Comparison of ENCODE assay signal across 12 mouse cellular contexts in the genomic region with DNA sequence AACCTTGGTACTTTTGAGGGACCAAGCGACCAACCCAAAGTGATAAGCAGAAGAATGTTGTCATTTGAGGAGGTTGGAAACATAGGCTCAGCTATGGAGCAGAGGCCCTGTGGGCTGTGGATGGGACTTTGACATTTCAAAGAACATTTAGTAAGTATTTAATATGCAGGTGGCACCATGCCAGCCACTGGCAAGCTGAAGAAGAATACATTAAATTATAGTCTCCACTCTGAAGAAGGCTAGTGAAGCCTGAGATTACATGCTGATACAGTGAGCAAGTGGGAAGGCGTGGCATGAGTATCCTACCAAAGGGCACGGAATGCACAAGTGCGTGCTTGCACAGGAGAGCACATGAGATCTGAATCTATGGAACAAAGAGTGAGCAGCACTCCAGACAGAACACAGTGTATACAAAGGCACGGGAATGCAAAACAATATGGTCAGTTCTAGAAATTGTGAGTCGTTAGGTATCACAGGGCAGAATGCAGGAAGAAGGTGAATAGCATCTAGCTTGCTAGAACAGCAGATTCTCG. TPM values are rescaled to one million over a fixed set of nuclear protein-coding genes. Genes with fewer than 3 reads are reported as not detected.
DNase-seq lines count a peak whose midpoint lies in the region; ATAC-seq lines count a peak whose summit lies in the region.
"Had no signal": no experiment of that assay in that cellular context is flagged by ENCODE, and none has a peak within 500 bp of the region (broad histone marks: within the 10 kb centered on the region; RNA-seq: fewer than 3 reads in every experiment).

No protein-coding gene starts in this region.

- H3K27ac ChIP-seq in kidney, embryonic 14.5 days (ENCODE audit: low read depth, low read length) = no peak overlapping the region
- H3K27ac ChIP-seq in intestine, embryonic 15.5 days = peak overlapping the region; percentile 70
- H3K27ac ChIP-seq: embryonic facial prominence, embryonic 12.5 days; liver, embryonic 15.5 days had no signal

- H3K9ac ChIP-seq in kidney, embryonic 14.5 days (ENCODE audit: low read depth, low read length) = no peak overlapping the region
- H3K9ac ChIP-seq in intestine, embryonic 15.5 days = no peak overlapping the region
- H3K9ac ChIP-seq: embryonic facial prominence, embryonic 12.5 days; liver, embryonic 15.5 days had no signal

- 79% methylated on average over 7 of the region's 7 CpGs for WGBS in kidney, embryonic 14.5 days
- WGBS in intestine, embryonic 15.5 days = 62% methylated on average over 7 of the region's 7 CpGs

- no peak for ATAC-seq in kidney, embryonic 14.5 days (ENCODE audit: low FRiP score, low TSS enrichment)
- ATAC-seq in intestine, embryonic 15.5 days = peak; percentile 16; the same call in 1 of the 2 replicates
- ATAC-seq in granulocyte monocyte progenitor cell, adult 5-6 weeks (replicated peaks; ENCODE audit: poor library complexity, severe bottlenecking) = no peak

- H3K4me3 ChIP-seq in kidney, embryonic 14.5 days (ENCODE audit: low read length) = no peak overlapping the region
- no peak overlapping the region for H3K4me3 ChIP-seq in intestine, embryonic 15.5 days (replicated peaks)
- H3K4me3 ChIP-seq: embryonic facial prominence, embryonic 12.5 days; liver, embryonic 15.5 days had no signal

- no peaks in the 10 kb centered on the region for H3K9me3 ChIP-seq in kidney, embryonic 14.5 days (ENCODE audit: control insufficient read depth, low read length)
- H3K9me3 ChIP-seq in intestine, embryonic 15.5 days = no peaks in the 10 kb centered on the region
- H3K9me3 ChIP-seq: embryonic facial prominence, embryonic 12.5 days; liver, embryonic 15.5 days had no signal

- H3K36me3 ChIP-seq in kidney, embryonic 14.5 days (ENCODE audit: control insufficient read depth, insufficient read depth, low read length) = no peaks in the 10 kb centered on the region
- H3K36me3 ChIP-seq in intestine, embryonic 15.5 days = no peaks in the 10 kb centered on the region
- H3K36me3 ChIP-seq: embryonic facial prominence, embryonic 12.5 days; liver, embryonic 15.5 days had no signal

- H3K4me2 ChIP-seq in kidney, embryonic 14.5 days (replicated peaks; ENCODE audit: low read depth, low read length) = no peak overlapping the region
- no peak overlapping the region for H3K4me2 ChIP-seq in intestine, embryonic 15.5 days (replicated peaks)
- H3K4me2 ChIP-seq: embryonic facial prominence, embryonic 12.5 days; heart, embryonic 11.5 days; liver, embryonic 15.5 days had no signal

- peak; percentile 50 for DNase-seq in kidney, adult 11 months
- peak; percentile 36 for DNase-seq in brain, adult 2 months (ENCODE audit: low read depth, low spot score)
- DNase-seq in kidney, postnatal 36 days = peak; percentile 46 to 56
- no peak for DNase-seq in cerebellum, adult 18-20 months
- DNase-seq: adrenal gland, postnatal 36 days; cerebellum, adult 9-10 months had no signal

- no peaks in the 10 kb centered on the region for H3K27me3 ChIP-seq in kidney, embryonic 14.5 days (ENCODE audit: control insufficient read depth, insufficient read depth, low read length)
- no peaks in the 10 kb centered on the region for H3K27me3 ChIP-seq in intestine, embryonic 15.5 days (replicated peaks)
- H3K27me3 ChIP-seq: embryonic facial prominence, embryonic 12.5 days had no signal

- H3K4me1 ChIP-seq in kidney, embryonic 14.5 days (ENCODE audit: control insufficient read depth, insufficient read depth, low read length) = peaks cover 26% of the 10 kb centered on the region
- peaks cover 20% of the 10 kb centered on the region for H3K4me1 ChIP-seq in intestine, embryonic 15.5 days (replicated peaks)

RNA-seq across cellular contexts. Expression of a gene that starts 24.5 kb away (rescaled TPM):
- polyA plus RNA-seq in kidney, embryonic 14.5 days (2014; fragmentation: Nextera tagmentation; extraction: Ambion mirVana) = 16.3 and 18.1 TPM in 2 replicates
- 54.9 and 64.3 TPM in 2 replicates for polyA plus RNA-seq in intestine, embryonic 15.5 days (2015; fragmentation: Nextera tagmentation; extraction: Ambion mirVana)
- total RNA-seq in granulocyte monocyte progenitor cell, adult 5-6 weeks (2014; fragmentation: Nextera tagmentation) = 21.9 and 24.6 TPM in 2 replicates
- 13.8 and 15.0 TPM in 2 replicates for total RNA-seq in granulocyte monocyte progenitor cell, adult 5-6 weeks (2017)

RNA-seq across cellular contexts. Expression of a gene that starts 31.9 kb away (rescaled TPM):
- polyA plus RNA-seq in kidney, embryonic 14.5 days (2014; fragmentation: Nextera tagmentation; extraction: Ambion mirVana) = 0.44 and 0.79 TPM in 2 replicates
- 0.39 and 0.53 TPM in 2 replicates for polyA plus RNA-seq in intestine, embryonic 15.5 days (2015; fragmentation: Nextera tagmentation; extraction: Ambion mirVana)
- 1.9 TPM in 1 of 2 replicates, not detected in the other for total RNA-seq in granulocyte monocyte progenitor cell, adult 5-6 weeks (2014; fragmentation: Nextera tagmentation)
- total RNA-seq in granulocyte monocyte progenitor cell, adult 5-6 weeks (2017) = not detected in 2 replicates
- polyA plus RNA-seq: liver, embryonic 15.5 days had no signal

RNA-seq across cellular contexts. Expression of a gene that starts 45.0 kb away (rescaled TPM):
- polyA plus RNA-seq in kidney, embryonic 14.5 days (2014; fragmentation: Nextera tagmentation; extraction: Ambion mirVana) = 2.0 and 5.2 TPM in 2 replicates
- polyA plus RNA-seq in intestine, embryonic 15.5 days (2015; fragmentation: Nextera tagmentation; extraction: Ambion mirVana) = 6.4 and 6.7 TPM in 2 replicates
- 0.38 and 0.49 TPM in 2 replicates for total RNA-seq in granulocyte monocyte progenitor cell, adult 5-6 weeks (2014; fragmentation: Nextera tagmentation)
- total RNA-seq in granulocyte monocyte progenitor cell, adult 5-6 weeks (2017) = 0.26 and 0.69 TPM in 2 replicates

RNA-seq across cellular contexts. Expression of a gene that starts 45.2 kb away (rescaled TPM):
- polyA plus RNA-seq in kidney, embryonic 14.5 days (2014; fragmentation: Nextera tagmentation; extraction: Ambion mirVana) = 126 and 154 TPM in 2 replicates
- polyA plus RNA-seq in intestine, embryonic 15.5 days (2015; fragmentation: Nextera tagmentation; extraction: Ambion mirVana) = 120 and 127 TPM in 2 replicates
- total RNA-seq in granulocyte monocyte progenitor cell, adult 5-6 weeks (2014; fragmentation: Nextera tagmentation) = 28.7 and 49.8 TPM in 2 replicates
- total RNA-seq in granulocyte monocyte progenitor cell, adult 5-6 weeks (2017) = 9.0 and 14.1 TPM in 2 replicates

RNA-seq across cellular contexts. Expression of a gene that starts 45.4 kb away (rescaled TPM):
- 249 and 258 TPM in 2 replicates for polyA plus RNA-seq in kidney, embryonic 14.5 days (2014; fragmentation: Nextera tagmentation; extraction: Ambion mirVana)
- polyA plus RNA-seq in intestine, embryonic 15.5 days (2015; fragmentation: Nextera tagmentation; extraction: Ambion mirVana) = 225 and 244 TPM in 2 replicates
- total RNA-seq in granulocyte monocyte progenitor cell, adult 5-6 weeks (2014; fragmentation: Nextera tagmentation) = 100 and 106 TPM in 2 replicates
- total RNA-seq in granulocyte monocyte progenitor cell, adult 5-6 weeks (2017) = 98.8 and 140 TPM in 2 replicates

Comparison
In these comparisons a context has a peak if more than half of its experiments do, and no peak if none do; other contexts are left out.
1. DNase-seq: peak in kidney, adult 11 months (single experiment), brain, adult 2 months (single experiment) and kidney, postnatal 36 days (2 of 2); none in cerebellum, adult 18-20 months (0 of 2).